Mouse (Mus musculus) c-Kit-negative CD71-positive TER-119-positive erythroid progenitor cells, embryonic 14.5 days (primary cell): ENCODE measurements around the gene Ap3b2.
"Not testable (repeated sequence)": the region's sequence is repeated elsewhere in the genome, so short reads cannot be mapped to it uniquely, and the experiment has no call there.

Experiments used
- DNase-seq: peaks from one replicate; pipeline ENCODE4 v3.0.0-alpha.2; 2013; ENCODE audit warnings: low read depth, low spot score

The Ap3b2 gene

DNA sequence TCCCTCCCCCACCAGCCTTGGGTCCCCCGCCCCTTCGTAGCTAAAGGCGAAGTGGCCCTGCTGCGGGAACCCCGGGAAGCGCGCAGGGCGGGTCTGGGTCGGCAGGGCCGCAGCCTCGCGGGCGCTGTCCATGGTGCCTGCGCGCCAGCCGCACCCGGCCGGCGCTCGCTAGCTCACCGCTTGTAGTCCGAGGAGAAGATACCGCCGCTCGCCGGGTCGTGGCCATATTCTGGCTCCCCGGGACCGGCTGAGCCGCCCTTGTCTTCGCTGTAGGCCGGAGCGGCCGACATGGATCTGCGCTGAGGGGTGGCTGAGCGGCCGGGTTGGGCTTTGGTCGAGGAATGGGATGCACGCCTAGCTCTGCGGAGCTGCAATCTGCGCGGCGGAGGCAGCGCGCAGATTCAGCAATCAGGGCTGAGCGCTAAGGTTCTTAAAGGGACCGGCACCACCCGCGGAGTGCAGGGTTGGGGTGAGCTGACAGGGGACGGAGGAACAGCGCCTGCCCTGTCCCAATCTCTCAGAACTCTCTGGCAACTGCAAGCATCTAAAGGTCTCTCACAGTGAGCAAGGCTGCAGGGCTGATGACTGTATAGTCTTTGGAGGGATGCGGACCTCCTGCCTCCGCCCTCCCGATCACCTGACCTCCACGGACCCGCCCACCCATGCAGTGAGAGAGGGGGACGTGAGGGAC lies at the start of gene Ap3b2:
Gene Ap3b2, minus strand, starts transcription at position 595 of the 691 bp plus-strand sequence.
- no peak for DNase-seq

DNA sequence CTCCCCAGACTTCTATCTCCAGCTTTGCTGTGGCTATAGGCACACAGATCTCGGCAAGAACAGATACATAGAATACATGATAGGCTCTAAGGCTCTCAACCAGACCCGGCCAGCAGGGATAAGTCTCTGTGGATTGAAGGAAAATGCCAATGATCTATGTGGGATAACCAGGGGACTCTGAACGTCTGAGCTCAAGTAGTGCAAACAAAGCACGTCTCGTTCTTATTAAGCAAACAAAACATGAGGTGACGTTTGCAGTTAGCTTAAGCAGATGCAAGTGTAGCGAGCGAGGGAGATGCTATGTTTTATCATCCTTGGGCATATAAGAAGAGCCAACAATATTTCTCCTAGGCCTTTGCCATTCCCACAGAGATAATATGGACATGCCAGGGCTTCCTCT lies 49.2 kb upstream of the Ap3b2 start:
- DNase-seq: no peak

DNA sequence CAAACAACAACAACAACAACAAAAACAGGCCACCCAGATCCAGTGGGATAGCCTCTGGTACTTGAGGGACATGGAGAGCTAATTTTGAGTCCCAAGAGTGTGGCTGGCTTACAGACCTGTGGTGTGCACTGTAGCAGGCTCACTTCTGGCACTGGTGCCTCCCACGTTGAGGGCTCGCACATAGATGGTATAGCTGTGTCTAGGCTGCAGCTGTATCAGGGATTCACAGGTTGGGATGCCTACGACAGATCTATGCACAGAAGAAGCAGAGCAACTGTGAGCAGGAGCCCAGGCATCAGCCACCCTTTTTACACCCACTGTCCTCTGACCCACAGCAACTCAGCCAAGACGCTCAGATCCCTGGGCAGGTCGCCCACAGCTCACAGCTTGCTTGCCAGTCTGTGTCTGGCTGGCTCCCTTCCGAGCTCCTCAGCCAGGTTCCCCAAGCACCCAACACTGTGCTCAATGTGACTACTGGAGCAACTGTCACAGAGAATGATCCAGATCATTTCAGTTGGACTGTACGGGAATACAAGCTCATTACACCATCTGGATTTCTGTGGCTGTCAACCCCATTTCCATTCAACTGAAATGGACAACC lies 48.3 kb upstream of the Ap3b2 start:
- DNase-seq: no peak

DNA sequence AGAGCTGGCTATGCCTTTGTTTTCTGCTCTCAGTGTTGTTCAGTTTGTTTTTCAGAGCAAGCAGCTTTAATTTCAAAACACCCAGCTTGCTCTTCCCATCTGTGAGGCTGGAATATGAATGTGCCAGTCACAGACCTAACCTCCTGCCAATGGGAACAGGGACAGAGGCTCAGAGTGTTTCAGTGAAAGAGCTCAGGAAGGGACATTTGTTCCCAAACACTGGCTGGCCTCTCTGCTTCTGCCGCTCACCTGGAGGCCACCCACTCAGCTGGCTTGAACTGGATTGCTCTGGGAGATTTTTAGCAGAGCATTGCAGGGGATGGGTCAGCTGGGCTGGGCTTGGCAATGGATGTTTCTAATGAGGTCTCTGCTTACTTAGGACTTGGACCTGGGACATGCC lies 47.3 kb upstream of the Ap3b2 start:
- no peak for DNase-seq

- no peak for DNase-seq
Observed at GRCm38 (mm10) chr7:81539565-81539964, 45.8 kb upstream of the Ap3b2 start.

GRCm38 (mm10) chr7:81538070-81538675 lies 44.4 kb upstream of the Ap3b2 start:
- no peak for DNase-seq

GRCm38 (mm10) chr7:81536478-81536877 lies 42.8 kb upstream of the Ap3b2 start:
- no peak for DNase-seq

GRCm38 (mm10) chr7:81531462-81531861 lies 37.7 kb upstream of the Ap3b2 start:
- no peak for DNase-seq

GRCm38 (mm10) chr7:81528918-81529317 lies 35.2 kb upstream of the Ap3b2 start:
- DNase-seq: no peak

GRCm38 (mm10) chr7:81523663-81524017 lies 29.9 kb upstream of the Ap3b2 start:
- DNase-seq: no peak

DNA sequence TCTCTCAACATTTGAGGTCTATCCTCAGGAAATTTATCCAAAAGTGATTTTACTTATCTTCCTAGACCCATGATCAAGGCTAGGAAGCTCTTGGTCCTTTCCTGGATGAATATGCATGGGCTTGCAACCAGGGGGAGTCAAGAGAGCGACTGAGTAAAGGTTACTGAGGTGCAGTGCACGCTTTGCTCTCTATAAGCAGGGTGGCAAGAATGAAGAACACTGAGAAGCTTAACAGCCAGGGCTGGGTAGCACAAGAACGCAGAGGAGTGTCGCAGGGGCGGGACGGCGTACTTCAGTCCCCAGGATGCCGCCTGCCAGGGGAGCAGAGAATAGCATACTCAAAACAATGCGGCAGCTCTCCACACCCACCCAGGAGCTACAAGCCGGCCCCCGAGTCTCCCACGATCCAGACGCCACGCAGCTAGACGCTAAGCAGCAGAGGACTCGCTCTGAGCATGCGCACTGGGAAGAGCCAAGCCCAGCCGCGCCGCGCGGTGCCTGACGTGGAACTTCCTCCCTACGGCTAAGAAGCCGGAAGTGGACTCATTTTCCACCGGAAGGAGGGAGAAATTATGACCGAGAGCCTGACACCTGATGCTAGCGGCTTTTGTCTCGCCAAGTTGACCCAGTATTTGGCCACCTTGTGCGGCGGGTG lies 29.4 kb upstream of the Ap3b2 start:
- peak; percentile 79 for DNase-seq

- DNase-seq: no peak
Observed at GRCm38 (mm10) chr7:81516154-81517030, 22.7 kb upstream of the Ap3b2 start.

GRCm38 (mm10) chr7:81514906-81515590 lies 21.3 kb upstream of the Ap3b2 start:
- DNase-seq: no peak

DNA sequence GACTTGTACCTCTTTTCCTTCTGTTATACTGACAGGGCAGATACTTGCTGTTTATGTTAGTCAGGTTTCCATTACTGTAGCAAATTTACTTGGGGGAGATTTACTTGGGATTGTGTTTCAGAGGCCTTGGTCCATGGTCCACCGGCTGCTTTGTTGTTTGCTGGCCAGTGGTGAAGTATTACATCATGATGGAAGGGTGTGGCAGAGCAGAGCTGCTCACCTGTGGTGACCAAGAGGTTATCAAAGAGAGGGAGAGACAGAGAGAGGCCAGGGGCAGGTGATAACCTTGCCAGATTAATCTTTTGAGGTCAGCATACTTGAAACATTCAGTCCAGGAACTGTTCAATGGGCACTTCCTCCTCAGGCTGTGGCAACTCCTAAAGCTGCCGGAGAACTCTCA lies 7.3 kb upstream of the Ap3b2 start:
- no peak for DNase-seq

GRCm38 (mm10) chr7:81498181-81498580 lies 4.5 kb upstream of the Ap3b2 start, which contains the start of gene BC048679:
Gene BC048679, minus strand, starts transcription at chr7:81498281.
- no peak for DNase-seq

DNA sequence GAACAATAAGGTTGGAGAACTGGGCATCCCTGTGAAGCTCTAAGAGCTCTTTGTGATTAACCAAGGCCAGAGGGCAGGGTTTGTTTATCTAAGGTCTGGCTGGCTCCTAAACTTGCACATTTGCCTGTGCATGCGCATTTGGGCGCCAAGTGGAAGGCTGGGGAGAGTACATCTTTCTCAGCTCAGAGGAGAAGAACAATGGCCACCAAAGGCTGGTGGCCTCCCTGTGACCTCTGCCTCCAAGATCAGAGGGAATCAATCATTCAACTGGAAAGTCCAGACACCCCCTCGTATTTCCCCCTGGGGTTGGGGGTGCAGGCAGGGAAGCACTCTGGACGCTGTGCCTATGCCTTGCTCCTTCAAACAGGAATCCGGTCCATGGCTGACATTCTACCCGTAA lies 3.4 kb upstream of the Ap3b2 start:
- DNase-seq: no peak

GRCm38 (mm10) chr7:81492628-81493027 lies 1.1 kb downstream of the Ap3b2 start:
- DNase-seq: no peak

DNA sequence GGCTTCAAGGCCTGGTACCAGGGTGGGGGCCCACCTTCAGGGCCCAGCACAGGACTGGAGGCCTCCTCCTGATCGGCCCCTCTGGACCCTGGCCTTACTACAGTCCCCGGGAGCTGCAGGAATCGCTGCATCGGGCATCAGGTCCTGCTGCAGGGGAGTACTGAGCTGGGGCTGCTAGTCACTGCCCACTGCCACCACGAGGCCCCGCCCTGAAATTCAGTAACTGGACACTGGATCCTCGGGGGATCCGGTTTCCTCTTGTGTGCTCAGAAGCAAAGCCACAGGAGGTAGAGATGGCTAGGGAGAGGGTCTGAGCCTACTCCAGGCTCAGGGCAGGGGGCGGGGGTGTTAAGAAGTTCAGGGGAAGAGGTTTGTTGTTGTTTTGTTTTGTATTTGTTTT lies 4.1 kb downstream of the Ap3b2 start:
- DNase-seq: no peak

DNA sequence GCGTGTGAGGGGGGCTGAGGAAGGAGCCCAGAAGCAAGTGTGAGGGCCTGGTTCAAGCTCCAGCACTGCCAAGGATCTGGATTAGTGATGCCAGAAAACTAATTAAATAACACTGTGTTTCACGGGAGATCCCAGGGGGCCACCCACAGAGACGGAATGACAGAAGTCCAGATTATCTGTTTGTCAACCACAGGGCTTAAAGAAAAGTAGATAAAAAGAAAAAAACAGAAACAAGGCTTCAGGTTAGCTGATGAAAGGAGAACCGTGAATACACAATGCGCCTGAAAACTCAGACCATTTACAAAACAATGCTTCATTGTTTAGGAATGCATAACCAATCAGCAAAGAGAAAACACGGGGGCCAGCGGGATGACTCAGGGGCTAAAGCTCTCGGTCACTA lies 12.9 kb downstream of the Ap3b2 start:
- DNase-seq: no peak

DNA sequence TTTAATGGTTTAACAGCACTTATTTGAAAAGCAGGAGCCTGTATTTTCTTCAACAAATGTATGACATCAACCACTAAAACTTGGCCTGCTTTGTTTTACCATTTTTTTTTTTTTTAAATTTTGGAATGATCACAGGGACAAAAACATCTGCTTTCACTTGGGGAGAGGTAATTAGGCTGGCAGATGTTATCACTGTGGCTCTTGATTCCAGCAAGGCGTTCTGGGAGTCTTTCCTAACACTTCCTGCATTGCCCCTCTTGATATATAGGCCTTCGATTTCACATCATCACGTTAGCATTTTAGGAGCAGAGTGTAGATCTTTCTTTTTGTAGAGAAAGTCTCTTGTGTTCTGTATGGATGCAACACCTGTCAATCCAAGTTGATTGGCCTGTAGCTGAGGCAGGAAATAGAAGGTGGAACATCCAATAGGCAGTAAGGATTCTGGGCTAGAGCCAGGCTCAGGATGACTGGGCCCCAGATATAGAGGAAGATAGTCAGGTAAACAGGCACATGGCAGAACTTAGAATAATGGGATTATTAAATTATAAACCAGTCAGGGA lies 14.1 kb downstream of the Ap3b2 start:
- DNase-seq: no peak

DNA sequence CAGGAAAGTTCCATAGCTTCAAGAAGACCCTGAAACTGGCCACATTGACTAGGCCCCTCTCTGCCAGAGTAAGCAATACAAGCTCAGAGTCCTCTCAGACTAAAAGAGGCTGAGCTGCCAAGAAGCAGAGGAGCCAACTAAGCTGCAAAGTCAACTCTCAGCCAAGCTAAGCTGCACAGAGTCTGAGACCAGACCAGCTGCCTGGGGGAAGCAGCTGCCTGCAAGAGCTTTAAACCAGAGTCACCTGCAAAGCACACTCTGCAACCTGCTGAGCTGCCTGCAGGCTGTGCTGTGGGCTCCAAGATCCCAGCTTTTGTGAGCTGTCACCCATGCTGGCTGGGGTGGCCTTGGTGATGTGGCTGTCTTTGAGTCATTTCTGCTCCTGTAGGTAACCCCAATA lies 15.5 kb downstream of the Ap3b2 start:
- DNase-seq: not testable (repeated sequence)
